Mouse (Mus musculus): ENCODE measurements around the gene Gpkow. TPM values are rescaled to one million over a fixed set of nuclear protein-coding genes. Genes with fewer than 3 reads are reported as not detected.

Gpkow gene
- total RNA-seq, 2 experiments from 2014 or later: 24.4 to 26.8 TPM

GRCm38 (mm10) chrX:7743470-7743869 lies 46.5 kb downstream of the Gpkow start:
- ATAC-seq (replicated peaks; ENCODE audit: poor library complexity): peak; percentile 71

- ATAC-seq (replicated peaks; ENCODE audit: poor library complexity): no peak
These were observed 48.0 kb downstream of the Gpkow start for GRCm38 (mm10) chrX:7744940-7745339.

- no peak for ATAC-seq (replicated peaks; ENCODE audit: poor library complexity)
These were observed 48.5 kb downstream of the Gpkow start for GRCm38 (mm10) chrX:7745429-7745828.

- peak; percentile 39; the same call in 1 of the 2 replicates for ATAC-seq (replicated peaks; ENCODE audit: poor library complexity)
These were observed 53.6 kb downstream of the Gpkow start, which contains the start of gene Ccdc120 for GRCm38 (mm10) chrX:7750432-7751116. Gene Ccdc120, minus strand, starts transcription at chrX:7750905.

GRCm38 (mm10) chrX:7753627-7754026 lies 56.7 kb downstream of the Gpkow start:
- ATAC-seq (replicated peaks; ENCODE audit: poor library complexity): peak; percentile 94

Other genes starting within 250 kb of the Gpkow start
- gene Foxp3, start 123.5 kb upstream of the Gpkow start, total RNA-seq (2015): not detected in 2 replicates
- gene Foxp3, start 123.5 kb upstream of the Gpkow start, total RNA-seq (2017): 0.08 and 0.10 TPM in 2 replicates
- 1.3 TPM in 1 of 2 replicates, not detected in the other for gene Ppp1r3f, start 122.8 kb upstream of the Gpkow start, total RNA-seq (2015)
- 0.24 and 0.29 TPM in 2 replicates for gene Ppp1r3f, start 122.8 kb upstream of the Gpkow start, total RNA-seq (2017)
- 18.8 and 20.5 TPM in 2 replicates for gene Ccdc22, start 91.6 kb upstream of the Gpkow start, total RNA-seq (2015)
- 38.1 and 47.6 TPM in 2 replicates for gene Ccdc22, start 91.6 kb upstream of the Gpkow start, total RNA-seq (2017)
- gene Cacna1f, start 90.0 kb upstream of the Gpkow start, total RNA-seq (2015): 0.24 and 0.47 TPM in 2 replicates
- gene Cacna1f, start 90.0 kb upstream of the Gpkow start, total RNA-seq (2017): 0.10 and 0.29 TPM in 2 replicates
- not detected in 2 replicates for gene Syp, start 58.7 kb upstream of the Gpkow start, total RNA-seq (2015)
- gene Syp, start 58.7 kb upstream of the Gpkow start, total RNA-seq (2017): 0.46 and 0.54 TPM in 2 replicates
- 3.9 and 4.8 TPM in 2 replicates for gene Prickle3, start 39.9 kb upstream of the Gpkow start, total RNA-seq (2015)
- gene Prickle3, start 39.9 kb upstream of the Gpkow start, total RNA-seq (2017): 4.1 and 6.0 TPM in 2 replicates
- 115 and 133 TPM in 2 replicates for gene Plp2, start 25.7 kb upstream of the Gpkow start, total RNA-seq (2015)
- gene Plp2, start 25.7 kb upstream of the Gpkow start, total RNA-seq (2017): 26.4 and 37.1 TPM in 2 replicates
- gene Magix, start 15.9 kb upstream of the Gpkow start, total RNA-seq (2015): not detected in 2 replicates
- gene Magix, start 15.9 kb upstream of the Gpkow start, total RNA-seq (2017): not detected in 2 replicates
- 27.3 and 39.9 TPM in 2 replicates for gene Wdr45, start 17.2 kb downstream of the Gpkow start, total RNA-seq (2015)
- gene Wdr45, start 17.2 kb downstream of the Gpkow start, total RNA-seq (2017): 18.4 and 21.7 TPM in 2 replicates
- gene Gm45208, start 25.1 kb downstream of the Gpkow start, total RNA-seq (2015): 0.59 TPM in 1 of 2 replicates, not detected in the other
- gene Gm45208, start 25.1 kb downstream of the Gpkow start, total RNA-seq (2017): not detected in 2 replicates
- gene Praf2, start 31.3 kb downstream of the Gpkow start, total RNA-seq (2015): 11.1 and 15.3 TPM in 2 replicates
- gene Praf2, start 31.3 kb downstream of the Gpkow start, total RNA-seq (2017): 3.4 and 4.9 TPM in 2 replicates
- gene Ccdc120, start 53.8 kb downstream of the Gpkow start, total RNA-seq (2015): 0.88 and 1.2 TPM in 2 replicates
- 0.33 and 1.1 TPM in 2 replicates for gene Ccdc120, start 53.8 kb downstream of the Gpkow start, total RNA-seq (2017)
- gene Tfe3, start 65.4 kb downstream of the Gpkow start, total RNA-seq (2015): 12.2 and 14.6 TPM in 2 replicates
- 4.6 and 7.1 TPM in 2 replicates for gene Tfe3, start 65.4 kb downstream of the Gpkow start, total RNA-seq (2017)
- gene Gripap1, start 92.6 kb downstream of the Gpkow start, total RNA-seq (2015): 34.4 and 34.9 TPM in 2 replicates
- 48.6 and 69.7 TPM in 2 replicates for gene Gripap1, start 92.6 kb downstream of the Gpkow start, total RNA-seq (2017)
- gene Kcnd1, start 125.2 kb downstream of the Gpkow start, total RNA-seq (2015): 0.34 and 0.42 TPM in 2 replicates
- 0.21 and 0.68 TPM in 2 replicates for gene Kcnd1, start 125.2 kb downstream of the Gpkow start, total RNA-seq (2017)
- gene Otud5, start 144.2 kb downstream of the Gpkow start, total RNA-seq (2015): 33.0 and 33.7 TPM in 2 replicates
- gene Otud5, start 144.2 kb downstream of the Gpkow start, total RNA-seq (2017): 48.6 and 58.7 TPM in 2 replicates
- gene Pim2, start 181.1 kb downstream of the Gpkow start, total RNA-seq (2015): 5.9 TPM in 2 replicates
- gene Pim2, start 181.1 kb downstream of the Gpkow start, total RNA-seq (2017): 1.2 and 1.5 TPM in 2 replicates
- gene Slc35a2, start 186.9 kb downstream of the Gpkow start, total RNA-seq (2015): 8.9 and 10.4 TPM in 2 replicates
- gene Slc35a2, start 186.9 kb downstream of the Gpkow start, total RNA-seq (2017): 12.2 and 25.1 TPM in 2 replicates
- gene Pqbp1, start 202.1 kb downstream of the Gpkow start, total RNA-seq (2015): 25.1 and 30.3 TPM in 2 replicates
- 136 and 167 TPM in 2 replicates for gene Pqbp1, start 202.1 kb downstream of the Gpkow start, total RNA-seq (2017)
- gene Timm17b, start 202.2 kb downstream of the Gpkow start, total RNA-seq (2015): 116 and 133 TPM in 2 replicates
- 79.3 and 90.7 TPM in 2 replicates for gene Timm17b, start 202.2 kb downstream of the Gpkow start, total RNA-seq (2017)
- not detected in 2 replicates for gene Gm10491, start 210.7 kb downstream of the Gpkow start, total RNA-seq (2015)
- gene Gm10491, start 210.7 kb downstream of the Gpkow start, total RNA-seq (2017): not detected in 2 replicates
- not detected in 2 replicates for gene Gm10490, start 212.4 kb downstream of the Gpkow start, total RNA-seq (2015)
- gene Gm10490, start 212.4 kb downstream of the Gpkow start, total RNA-seq (2017): not detected in 2 replicates
- not detected in 2 replicates for gene Pcsk1n, start 222.7 kb downstream of the Gpkow start, total RNA-seq (2015)
- gene Pcsk1n, start 222.7 kb downstream of the Gpkow start, total RNA-seq (2017): not detected in 2 replicates
- not detected in 2 replicates for gene Eras, start 231.5 kb downstream of the Gpkow start, total RNA-seq (2015)
- gene Eras, start 231.5 kb downstream of the Gpkow start, total RNA-seq (2017): not detected in 2 replicates

Data from megakaryocyte progenitor cell, adult 5-6 weeks (primary cell).